Mouse (Mus musculus) liver, embryonic 11.5 days (tissue): ENCODE results near the gene Cnn2. TPM values are rescaled to one million over a fixed set of nuclear protein-coding genes. Genes with fewer than 3 reads are reported as not detected.
"Not testable (repeated sequence)": the region's sequence is repeated elsewhere in the genome, so short reads cannot be mapped to it uniquely, and the experiment has no call there.

Experiments
- ATAC-seq: fragments of 200-750 bp; cut with Nextera tagmentation; replicated peaks from 2 replicates; pipeline ENCODE4 v1.8.0; 2017; ENCODE audit warnings: moderate number of reproducible peaks, mild to moderate bottlenecking, moderate TSS enrichment, moderate library complexity; ENCODE audit not compliant: low FRiP score
- DNase-seq: peaks from one replicate; pipeline ENCODE4 v3.0.0-alpha.2; 2017; ENCODE audit warnings: low spot score
- H3K27ac ChIP-seq: fragments of 300-500 bp; sonication (generic); 2 replicates; pipeline ENCODE4 v1.5.1; 2014; ENCODE audit warnings: mild to moderate bottlenecking, low read depth, low read length, control low read depth
- H3K27me3 ChIP-seq: fragments of 300-500 bp; sonication (generic); replicated peaks from 2 replicates; pipeline ENCODE4 v1.6.1; 2014; ENCODE audit warnings: low read length, mixed read lengths; ENCODE audit not compliant: control insufficient read depth, insufficient read depth
- H3K36me3 ChIP-seq: fragments of 300-500 bp; sonication (generic); 2 replicates; pipeline ENCODE4 v1.6.1; 2014; ENCODE audit warnings: mild to moderate bottlenecking, low read length, moderate library complexity, mixed read lengths; ENCODE audit not compliant: control insufficient read depth, insufficient read depth
- H3K4me1 ChIP-seq: fragments of 300-500 bp; sonication (generic); replicated peaks from 2 replicates; pipeline ENCODE4 v1.6.1; 2014; ENCODE audit warnings: low read length, mixed read lengths; ENCODE audit not compliant: control insufficient read depth, insufficient read depth
- H3K4me2 ChIP-seq: fragments of 300-500 bp; sonication (generic); 2 replicates; pipeline ENCODE4 v1.6.1; 2014; ENCODE audit warnings: mild to moderate bottlenecking, control low read depth, moderate library complexity
- H3K4me3 ChIP-seq: fragments of 300-500 bp; sonication (generic); 2 replicates; pipeline ENCODE4 v1.5.1; 2014; ENCODE audit warnings: low read depth, low read length, control low read depth
- H3K9ac ChIP-seq: fragments of 300-500 bp; sonication (generic); 2 replicates; pipeline ENCODE4 v1.6.1; 2014; ENCODE audit warnings: low read depth, low read length, control low read depth
- H3K9me3 ChIP-seq: fragments of 300-500 bp; sonication (generic); 2 replicates; pipeline ENCODE4 v1.6.1; 2016; ENCODE audit warnings: low read length, inconsistent platforms, mixed read lengths; ENCODE audit not compliant: control insufficient read depth
- WGBS: fragments of 180-500 bp; shearing (Covaris S2); extraction: QIAGEN DNeasy Blood & Tissue Kit; methylation state at CpG from one replicate; pipeline ENCODE4 v1.1.7; 2014; 5-methylcytosine and 5-hydroxymethylcytosine counted together
- polyA plus RNA-seq: library from polyadenylated mRNA; unstranded; fragments of >200 nt; fragmentation: Nextera tagmentation; extraction: Ambion mirVana; gene quantifications from 2 replicates; pipeline ENCODE4 v1.2.1, GENCODE M21; 2014

Cnn2 gene
- polyA plus RNA-seq, 1 experiment from 2014 or later: 115 TPM

DNA sequence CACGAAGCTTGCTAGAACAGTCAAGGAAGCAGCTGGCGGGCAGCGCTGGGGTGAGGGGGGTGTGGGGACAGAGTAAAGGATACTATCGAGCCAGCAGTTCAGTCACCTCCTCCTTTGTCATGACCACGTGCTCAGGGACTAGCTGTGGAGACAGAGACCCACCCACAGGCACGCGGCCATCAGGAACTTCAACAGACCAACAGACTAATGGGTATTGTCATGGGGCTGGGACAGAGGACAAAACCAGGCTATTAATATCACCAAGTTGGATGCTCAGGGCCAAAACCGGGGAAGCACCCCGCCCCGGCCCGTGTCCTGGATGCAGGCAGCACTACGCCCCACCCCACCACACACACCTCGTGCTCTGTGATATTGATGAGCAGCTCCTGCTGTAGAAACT is 48.4 kb downstream of the Cnn2 start:
- peaks cover 41% of the 10 kb centered on the region for H3K4me1 ChIP-seq
- H3K4me3 ChIP-seq: no peak overlapping the region
- WGBS: 91% methylated on average over 13 of the region's 13 CpGs
- H3K27ac ChIP-seq: no peak overlapping the region
- H3K9me3 ChIP-seq: no peaks in the 10 kb centered on the region
- H3K36me3 ChIP-seq: peaks cover 38% of the 10 kb centered on the region
- no peak overlapping the region for H3K9ac ChIP-seq
- no peak for ATAC-seq
- DNase-seq: no peak
- H3K4me2 ChIP-seq: no peak overlapping the region
- H3K27me3 ChIP-seq: no peaks in the 10 kb centered on the region

DNA sequence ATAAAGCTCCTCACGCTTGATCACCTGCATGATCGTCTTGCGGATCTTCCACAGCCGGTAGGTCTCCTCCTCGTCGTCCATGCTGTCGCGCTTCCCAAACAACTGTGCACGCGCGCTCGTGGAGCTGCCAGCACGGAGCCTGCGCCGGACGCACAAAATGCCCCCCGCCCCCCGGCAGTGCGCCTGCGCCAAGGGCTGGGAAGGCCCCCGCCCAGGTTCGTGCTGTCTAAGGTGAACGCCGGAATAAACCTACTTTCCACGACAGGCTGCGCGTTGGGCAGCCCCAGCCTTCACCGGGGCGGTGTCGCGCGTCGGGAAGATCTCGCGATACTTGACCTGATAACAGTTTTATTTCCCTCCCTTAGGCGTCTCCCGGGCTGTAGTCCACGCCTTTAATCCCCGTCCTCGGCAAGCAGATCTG is 51.2 kb downstream of the Cnn2 start, which contains the start of gene Polr2e:
Gene Polr2e (minus strand): TSS at position 237 of the 421 bp plus-strand sequence.
- H3K27ac ChIP-seq: peak within 1 kb of the TSS; percentile 3; the same call in 1 of the 2 replicates
- H3K9ac ChIP-seq: peak within 1 kb of the TSS; percentile 81
- under 1% methylated on average over 40 of the region's 40 CpGs for WGBS
- H3K4me2 ChIP-seq: peak within 1 kb of the TSS; percentile 90
- H3K27me3 ChIP-seq: no peaks in the 10 kb centered on the region
- ATAC-seq: peak; percentile 97
- H3K4me1 ChIP-seq: peaks cover 14% of the 10 kb centered on the region
- H3K9me3 ChIP-seq: no peaks in the 10 kb centered on the region
- H3K36me3 ChIP-seq: peaks cover 34% of the 10 kb centered on the region
- DNase-seq: peak; percentile 98
- H3K4me3 ChIP-seq: peak within 1 kb of the TSS; percentile 75

DNA sequence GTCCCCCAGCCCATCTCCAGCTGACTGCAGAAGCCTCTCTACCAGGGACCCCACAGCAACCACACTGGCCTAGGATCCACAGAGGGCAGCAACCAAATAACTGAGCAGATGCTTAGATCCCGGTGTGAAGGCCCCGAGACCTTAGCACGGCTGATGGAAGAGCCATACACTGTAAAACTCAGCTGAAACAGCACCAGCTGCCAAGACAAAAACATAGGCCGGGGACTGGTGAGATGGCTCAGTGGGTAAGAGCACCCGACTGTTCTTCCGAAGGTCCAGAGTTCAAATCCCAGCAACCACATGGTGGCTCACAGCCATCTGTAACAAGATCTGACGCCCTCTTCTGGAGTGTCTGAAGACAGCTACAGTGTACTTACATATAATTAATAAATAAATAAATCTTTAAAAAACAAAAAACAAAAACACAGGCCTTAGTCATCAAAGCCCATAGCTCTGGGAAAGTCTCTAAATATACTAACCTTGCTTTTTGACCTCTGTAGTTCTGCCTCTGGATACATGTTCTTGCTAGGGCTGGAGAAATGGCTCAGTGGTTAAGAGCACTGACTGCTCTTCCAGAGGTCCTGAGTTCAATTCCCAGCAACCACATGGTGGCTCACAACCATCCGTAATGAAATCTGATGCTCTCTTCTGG is 53.2 kb downstream of the Cnn2 start:
- H3K4me3 ChIP-seq, H3K9me3 ChIP-seq, DNase-seq, H3K4me2 ChIP-seq, H3K9ac ChIP-seq, H3K27me3 ChIP-seq, ATAC-seq: not testable (repeated sequence)
- Histone ChIP-seq H3K36me3 (peaks cover 18% of the 10 kb centered on the region; the same call in 1 of the 2 replicates), H3K27ac (peak overlapping the region; percentile 3; the same call in 1 of the 2 replicates), H3K4me1 (peaks cover 14% of the 10 kb centered on the region)
- 82% methylated on average over 8 of the region's 8 CpGs for WGBS

DNA sequence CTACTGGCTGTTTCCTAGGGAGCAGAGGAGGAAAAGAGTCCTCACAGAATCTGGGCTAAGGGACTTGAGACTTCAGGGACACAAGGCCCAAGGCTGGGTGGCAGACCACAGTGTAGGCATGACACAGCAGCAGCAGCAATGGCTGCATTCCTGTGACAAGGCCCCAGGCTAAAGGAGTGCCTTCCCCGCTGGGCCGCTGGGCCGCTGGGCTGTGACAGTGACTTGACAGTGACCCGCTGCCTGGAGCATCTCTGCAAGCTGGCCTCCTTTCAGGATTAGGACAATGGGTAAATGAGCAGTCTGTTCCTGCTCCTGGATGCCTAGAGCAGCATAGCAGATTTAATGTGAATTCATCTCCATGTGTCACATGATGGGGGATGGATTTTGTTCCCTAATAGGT is 55.7 kb downstream of the Cnn2 start:
- H3K4me1 ChIP-seq: peaks cover 15% of the 10 kb centered on the region
- H3K27me3 ChIP-seq: no peaks in the 10 kb centered on the region
- H3K9ac ChIP-seq: peak overlapping the region; percentile 38; the same call in 1 of the 2 replicates
- no peaks in the 10 kb centered on the region for H3K9me3 ChIP-seq
- no peak overlapping the region for H3K4me3 ChIP-seq
- ATAC-seq: no peak
- H3K36me3 ChIP-seq: no peaks in the 10 kb centered on the region
- H3K27ac ChIP-seq: no peak overlapping the region
- WGBS: 66% methylated on average over 4 of the region's 4 CpGs
- DNase-seq: no peak
- H3K4me2 ChIP-seq: no peak overlapping the region

DNA sequence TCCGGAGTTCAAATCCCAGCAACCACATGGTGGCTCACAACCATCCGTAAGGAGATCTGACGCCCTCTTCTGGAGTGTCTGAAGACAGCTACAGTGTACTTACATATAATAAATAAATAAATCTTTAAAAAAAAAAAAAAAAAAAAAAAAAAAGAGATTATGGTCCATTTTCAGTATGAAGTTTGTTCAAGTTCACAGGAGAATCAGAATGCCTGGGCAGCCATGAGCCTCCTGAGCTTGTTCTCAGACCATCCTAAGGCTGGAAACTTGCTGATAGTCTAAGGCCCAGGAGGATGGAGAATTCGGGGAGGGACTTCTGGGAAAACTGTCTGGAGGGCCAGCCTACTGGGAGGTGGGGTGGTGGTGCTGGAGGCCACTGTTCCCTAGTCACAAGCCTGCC is 57.0 kb downstream of the Cnn2 start:
- not testable (repeated sequence) for H3K36me3 ChIP-seq, H3K4me3 ChIP-seq, ATAC-seq, H3K27ac ChIP-seq, DNase-seq, H3K9ac ChIP-seq, H3K9me3 ChIP-seq, H3K27me3 ChIP-seq, H3K4me2 ChIP-seq
- 71% methylated on average over 2 of the region's 4 CpGs for WGBS
- peaks cover 18% of the 10 kb centered on the region for H3K4me1 ChIP-seq

Other genes with a start within 250 kb of the Cnn2 start
- gene Polrmt, start 242.0 kb upstream of the Cnn2 start, polyA plus RNA-seq: 36.5 and 41.5 TPM in 2 replicates
- 0.23 TPM in 1 of 2 replicates, not detected in the other for gene Fgf22, start 233.5 kb upstream of the Cnn2 start, polyA plus RNA-seq
- gene Rnf126, start 221.6 kb upstream of the Cnn2 start, polyA plus RNA-seq: 105 and 119 TPM in 2 replicates
- 1.8 and 2.6 TPM in 2 replicates for gene Fstl3, start 211.3 kb upstream of the Cnn2 start, polyA plus RNA-seq
- 1.5 and 1.7 TPM in 2 replicates for gene Prss57, start 197.6 kb upstream of the Cnn2 start, polyA plus RNA-seq
- gene Palm, start 195.0 kb upstream of the Cnn2 start, polyA plus RNA-seq: 27.6 and 28.6 TPM in 2 replicates
- 0.69 and 1.5 TPM in 2 replicates for gene Misp, start 167.6 kb upstream of the Cnn2 start, polyA plus RNA-seq
- gene Ptbp1, start 134.2 kb upstream of the Cnn2 start, polyA plus RNA-seq: 329 and 336 TPM in 2 replicates
- gene Prtn3, start 114.1 kb upstream of the Cnn2 start, polyA plus RNA-seq: 50.9 and 52.4 TPM in 2 replicates
- gene Plppr3, start 114.0 kb upstream of the Cnn2 start, polyA plus RNA-seq: 17.6 and 20.9 TPM in 2 replicates
- 11.1 and 11.8 TPM in 2 replicates for gene Elane, start 102.3 kb upstream of the Cnn2 start, polyA plus RNA-seq
- gene Cfd, start 97.7 kb upstream of the Cnn2 start, polyA plus RNA-seq: not detected in 2 replicates
- gene Med16, start 79.7 kb upstream of the Cnn2 start, polyA plus RNA-seq: 32.6 and 37.4 TPM in 2 replicates
- 7.4 TPM in 1 of 2 replicates, not detected in the other for gene Gm26602, start 77.7 kb upstream of the Cnn2 start, polyA plus RNA-seq
- 0.66 and 0.75 TPM in 2 replicates for gene Kiss1r, start 71.6 kb upstream of the Cnn2 start, polyA plus RNA-seq
- 99.4 and 104 TPM in 2 replicates for gene R3hdm4, start 67.4 kb upstream of the Cnn2 start, polyA plus RNA-seq
- gene Arid3a, start 61.5 kb upstream of the Cnn2 start, polyA plus RNA-seq: 10.8 and 12.4 TPM in 2 replicates
- gene Wdr18, start 28.4 kb upstream of the Cnn2 start, polyA plus RNA-seq: 164 and 171 TPM in 2 replicates
- 0.10 and 0.14 TPM in 2 replicates for gene Grin3b, start 17.9 kb upstream of the Cnn2 start, polyA plus RNA-seq
- gene Tmem259, start 4.3 kb upstream of the Cnn2 start, polyA plus RNA-seq: 14.9 and 20.2 TPM in 2 replicates
- 7.7 and 8.6 TPM in 2 replicates for gene Abca7, start 7.9 kb downstream of the Cnn2 start, polyA plus RNA-seq
- 29.0 and 29.4 TPM in 2 replicates for gene Arhgap45, start 28.1 kb downstream of the Cnn2 start, polyA plus RNA-seq
- gene Polr2e, start 51.2 kb downstream of the Cnn2 start, polyA plus RNA-seq: 239 and 256 TPM in 2 replicates
- gene Gpx4, start 58.6 kb downstream of the Cnn2 start, polyA plus RNA-seq: 761 and 762 TPM in 2 replicates
- gene Sbno2, start 117.0 kb downstream of the Cnn2 start, polyA plus RNA-seq: 17.7 and 19.2 TPM in 2 replicates
- gene Stk11, start 127.2 kb downstream of the Cnn2 start, polyA plus RNA-seq: 25.1 and 33.5 TPM in 2 replicates
- gene Atp5d, start 150.0 kb downstream of the Cnn2 start, polyA plus RNA-seq: 482 and 514 TPM in 2 replicates
- 2.8 and 3.1 TPM in 2 replicates for gene Cbarp, start 152.3 kb downstream of the Cnn2 start, polyA plus RNA-seq
- gene Midn, start 159.7 kb downstream of the Cnn2 start, polyA plus RNA-seq: 19.2 and 20.1 TPM in 2 replicates
- 22.5 and 25.1 TPM in 2 replicates for gene Cirbp, start 177.4 kb downstream of the Cnn2 start, polyA plus RNA-seq
- gene 1600002K03Rik, start 184.4 kb downstream of the Cnn2 start, polyA plus RNA-seq: 21.8 and 27.4 TPM in 2 replicates
- 9.4 and 10.7 TPM in 2 replicates for gene Efna2, start 190.9 kb downstream of the Cnn2 start, polyA plus RNA-seq
- gene Mum1, start 237.8 kb downstream of the Cnn2 start, polyA plus RNA-seq: 67.7 and 71.0 TPM in 2 replicates